Mouse (Mus musculus): Measurements from ENCODE around the gene Nosip.
"Not testable (repeated sequence)": the region's sequence is repeated elsewhere in the genome, so short reads cannot be mapped to it uniquely, and the experiment has no call there.

DNA sequence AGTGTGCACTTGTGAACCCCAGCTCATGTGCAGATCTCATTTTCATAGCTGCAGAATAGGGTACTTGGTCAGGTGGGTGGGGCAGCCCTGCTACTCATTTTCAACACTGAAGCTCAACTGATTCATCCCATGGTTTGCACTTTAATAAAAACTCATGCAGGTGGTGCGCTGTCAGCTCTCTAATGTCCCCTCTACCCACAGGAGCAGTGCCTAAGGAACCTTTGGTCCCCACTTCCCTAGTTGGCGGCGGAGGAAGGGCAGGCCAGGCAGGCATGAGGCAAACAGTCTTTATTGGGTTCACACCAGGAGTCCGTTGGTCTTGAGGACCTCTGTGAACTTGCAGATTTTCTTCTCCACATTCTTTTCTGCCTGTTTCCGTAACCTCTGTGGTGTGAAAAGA is 63.4 kb downstream of the Nosip start:
- TF ChIP-seq CTCF (IDR thresholded peaks at IDR 0.05; ENCODE audit: low read depth, low read length); POLR2A (IDR thresholded peaks at IDR 0.05; ENCODE audit: borderline replicate concordance, low read depth, low read length): not testable (repeated sequence)
